Mouse (Mus musculus) G1E-ER4 (cell line): ENCODE measurements around the gene Ube2v1. TPM values are rescaled to one million over a fixed set of nuclear protein-coding genes. Genes with fewer than 3 reads are reported as not detected.

Experiments
- GATA1 ChIP-seq: IDR thresholded peaks from one replicate; pipeline ENCODE4 v1.8.0; 2012; ENCODE audit warnings: low read length, inconsistent platforms
- polyA plus RNA-seq: library from polyadenylated mRNA; stranded (reverse); fragments of >175 nt; gene quantifications from 2 replicates; pipeline ENCODE4 v1.2.3, GENCODE M21; 2012

Gene Ube2v1
- polyA plus RNA-seq, 1 experiment, result 271 TPM

- TF ChIP-seq GATA1, result no peak
Observed at GRCm38 (mm10) chr2:167568112-167568511, 63.8 kb downstream of the Ube2v1 start.

DNA sequence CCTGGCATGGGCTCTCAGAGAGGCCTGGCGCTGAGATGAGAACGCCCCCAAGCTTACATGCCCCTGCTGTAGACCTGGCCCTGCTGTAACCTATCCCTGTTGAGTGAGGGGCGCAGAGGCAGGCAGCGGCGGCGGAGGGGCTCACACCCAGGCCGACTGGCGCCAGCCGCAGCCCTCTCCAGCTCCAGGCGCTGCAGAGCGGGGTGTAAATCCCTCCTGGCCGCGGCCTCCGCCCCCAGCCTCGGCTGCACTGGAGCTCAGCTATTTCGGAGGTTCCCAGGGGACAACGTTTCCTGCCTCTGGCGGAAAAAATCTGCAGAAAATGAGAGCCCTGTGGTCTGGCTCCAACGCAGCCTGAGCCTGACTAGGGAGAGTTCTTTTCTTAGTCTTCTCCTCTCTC lies 66.2 kb downstream of the Ube2v1 start:
- TF ChIP-seq GATA1, result no peak

DNA sequence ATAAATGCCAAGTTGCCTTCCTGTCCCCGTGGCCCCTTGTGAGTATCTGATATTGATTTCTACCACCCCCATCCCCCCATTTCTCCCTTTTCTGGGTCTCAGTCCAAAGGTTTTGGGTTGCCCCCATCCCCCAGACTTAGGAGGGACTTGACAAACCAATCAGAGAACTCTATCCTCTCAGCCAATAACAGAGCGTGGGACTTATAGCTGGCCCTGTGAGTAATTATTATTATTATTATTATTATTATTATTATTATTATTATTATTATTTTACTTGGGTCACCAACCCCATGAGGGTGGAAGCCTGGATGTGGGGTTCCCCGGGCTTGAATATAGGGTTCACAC lies 66.6 kb downstream of the Ube2v1 start:
- no peak for TF ChIP-seq GATA1

DNA sequence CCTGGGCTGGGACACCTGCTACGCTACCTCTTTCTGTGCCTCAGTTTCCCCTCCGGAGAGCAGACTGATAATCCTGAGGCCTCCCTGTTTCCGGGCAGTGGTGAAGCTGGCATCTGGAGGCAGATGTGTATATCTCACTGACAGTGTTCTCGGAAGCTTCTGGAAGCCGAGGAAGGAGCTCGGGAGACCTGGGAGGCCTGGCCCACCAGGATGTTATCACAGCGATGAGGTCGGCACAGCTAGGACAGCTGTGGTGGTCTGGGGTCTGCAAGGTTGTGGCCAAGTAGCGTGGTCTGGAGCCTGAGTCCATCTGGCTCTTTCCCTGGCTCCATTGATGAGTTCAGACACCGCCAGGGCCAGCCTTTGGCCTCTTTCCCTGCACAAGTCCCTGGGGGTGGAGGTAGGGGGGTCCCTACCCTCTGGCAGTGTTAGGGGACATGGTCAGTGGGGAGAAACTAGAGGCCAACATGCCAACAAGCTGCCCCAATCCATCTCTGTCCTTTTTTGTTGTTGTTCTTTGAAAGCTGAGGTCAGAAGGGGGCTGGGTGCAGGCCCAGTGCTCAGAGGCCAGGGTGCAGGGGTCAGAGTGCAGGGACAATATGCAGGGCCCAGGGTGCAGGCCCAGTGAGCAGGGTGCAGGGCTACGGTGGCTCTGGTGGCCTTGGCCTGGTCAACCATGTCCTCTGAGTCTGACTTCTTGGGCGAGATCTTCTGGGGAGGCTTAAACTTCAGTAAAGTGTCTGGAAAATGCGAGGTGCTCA lies 67.2 kb downstream of the Ube2v1 start:
- no peak for TF ChIP-seq GATA1

DNA sequence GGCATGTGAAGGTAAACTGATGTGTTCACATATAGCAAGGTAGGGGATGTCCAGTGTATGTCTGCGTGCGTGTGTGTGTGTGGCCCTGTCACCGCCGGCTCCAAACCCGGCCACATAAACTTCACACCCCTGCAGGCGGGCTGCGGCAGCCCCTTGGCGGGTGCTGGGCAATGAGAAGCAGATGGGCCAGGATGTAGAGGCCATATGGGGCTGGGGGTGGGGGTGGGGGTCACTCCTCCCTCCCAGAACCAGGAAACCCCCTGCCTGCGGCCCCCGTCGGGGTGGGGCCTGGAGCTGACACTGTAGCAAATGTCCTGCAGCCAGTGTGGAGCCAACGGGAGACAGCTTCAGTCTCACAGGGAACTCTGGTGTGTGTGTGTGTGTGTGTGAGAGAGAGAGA lies 68.2 kb downstream of the Ube2v1 start:
- no peak for TF ChIP-seq GATA1

DNA sequence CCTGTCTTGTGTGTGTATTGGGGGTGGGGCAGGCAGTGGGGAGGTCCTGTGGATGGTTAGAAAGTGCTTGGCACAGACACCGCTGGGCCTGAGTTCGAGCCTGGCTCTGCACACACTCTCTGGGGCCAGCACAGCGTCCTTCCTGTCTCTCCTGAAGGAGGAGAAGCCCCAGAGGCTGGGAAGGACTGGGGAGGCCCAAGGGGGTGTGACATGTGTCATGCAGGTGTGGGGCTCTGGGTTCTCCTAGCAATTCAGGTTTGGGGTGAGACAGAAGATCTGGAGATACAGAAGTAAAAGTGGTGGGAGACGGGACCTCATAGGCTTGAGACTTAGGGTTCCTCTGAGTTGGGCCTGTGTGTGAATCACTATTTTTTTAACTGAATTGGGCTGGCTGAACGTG lies 68.9 kb downstream of the Ube2v1 start:
- TF ChIP-seq GATA1, result no peak

DNA sequence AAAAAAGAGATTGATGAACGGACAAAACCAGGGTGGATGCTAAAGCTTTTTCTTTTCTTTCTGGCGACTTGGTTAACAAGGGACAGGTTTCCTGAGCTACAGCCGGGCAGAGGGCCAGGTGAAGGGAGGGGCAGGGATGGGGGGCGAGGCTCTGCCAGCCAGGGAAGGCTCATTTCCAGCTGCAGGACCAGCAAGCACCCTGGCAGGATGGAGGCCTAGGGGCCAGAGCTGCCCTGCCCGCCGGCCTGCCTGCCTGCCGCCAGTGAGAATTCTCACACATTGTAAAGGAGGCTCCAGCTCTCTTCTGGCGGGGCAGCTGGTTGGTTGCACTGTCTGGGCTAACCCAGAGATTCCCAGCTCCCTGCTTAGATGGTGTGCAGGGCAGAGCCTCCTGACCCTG lies 69.8 kb downstream of the Ube2v1 start:
- TF ChIP-seq GATA1, result no peak

- TF ChIP-seq GATA1, result no peak
Observed at GRCm38 (mm10) chr2:167559413-167559812, 72.5 kb downstream of the Ube2v1 start.

Other genes starting within 250 kb of the Ube2v1 start
- gene Slc9a8, start 210.4 kb downstream of the Ube2v1 start, polyA plus RNA-seq, result 6.3 and 10.2 TPM in 2 replicates
- 14.3 and 18.9 TPM in 2 replicates for gene Rnf114, start 139.4 kb downstream of the Ube2v1 start, polyA plus RNA-seq
- gene Spata2, start 139.2 kb downstream of the Ube2v1 start, polyA plus RNA-seq, result 31.5 and 36.0 TPM in 2 replicates
- gene Snai1, start 93.9 kb downstream of the Ube2v1 start, polyA plus RNA-seq, result not detected in 2 replicates
- not detected in 2 replicates for gene Gm20431, start 29.4 kb upstream of the Ube2v1 start, polyA plus RNA-seq
- 68.3 and 82.2 TPM in 2 replicates for gene Cebpb, start 56.8 kb upstream of the Ube2v1 start, polyA plus RNA-seq
- gene Tmem189, start 57.7 kb upstream of the Ube2v1 start, polyA plus RNA-seq, result 36.1 and 47.2 TPM in 2 replicates